Mouse (Mus musculus) forebrain, embryonic 16.5 days (tissue): ENCODE measurements at regions not wholly inside any gene's neighbourhood (a gene's known extent, or its start where the extent isn't known, plus 50 kb on each side); places are given as distances from the start of the nearest gene placed in this dataset.

Source experiments
- ATAC-seq: fragments of 200-750 bp; cut with Nextera tagmentation; 2 replicates; pipeline ENCODE4 v1.8.0; 2017; ENCODE audit warnings: mild to moderate bottlenecking, moderate library complexity
- H3K27ac ChIP-seq: fragments of 300-500 bp; sonication (generic); 2 replicates; pipeline ENCODE4 v1.5.1; 2014; ENCODE audit warnings: low read length, control low read depth
- H3K27me3 ChIP-seq: fragments of 300-500 bp; sonication (generic); replicated peaks from 2 replicates; pipeline ENCODE4 v1.6.1; 2014; ENCODE audit warnings: low read length; ENCODE audit not compliant: control insufficient read depth, insufficient read depth
- H3K36me3 ChIP-seq: fragments of 300-500 bp; sonication (generic); 2 replicates; pipeline ENCODE4 v1.6.1; 2014; ENCODE audit not compliant: control insufficient read depth, insufficient read depth
- H3K4me1 ChIP-seq: fragments of 300-500 bp; sonication (generic); replicated peaks from 2 replicates; pipeline ENCODE4 v1.6.1; 2014; ENCODE audit warnings: low read length; ENCODE audit not compliant: control insufficient read depth, insufficient read depth
- H3K4me2 ChIP-seq: fragments of 300-500 bp; sonication (generic); 2 replicates; pipeline ENCODE4 v1.6.1; 2014; ENCODE audit warnings: mild to moderate bottlenecking, low read length, control low read depth
- H3K4me3 ChIP-seq: fragments of 300-500 bp; sonication (generic); replicated peaks from 2 replicates; pipeline ENCODE4 v1.5.1; 2014; ENCODE audit warnings: mild to moderate bottlenecking, low read length, control low read depth
- H3K9ac ChIP-seq: fragments of 300-500 bp; sonication (generic); replicated peaks from 2 replicates; pipeline ENCODE4 v1.6.1; 2014; ENCODE audit warnings: low read depth, low read length, control low read depth
- H3K9me3 ChIP-seq: fragments of 300-500 bp; sonication (generic); 2 replicates; pipeline ENCODE4 v1.6.1; 2016; ENCODE audit warnings: low read length; ENCODE audit not compliant: control insufficient read depth
- WGBS: fragments of 180-500 bp; shearing (Covaris S2); extraction: QIAGEN DNeasy Blood & Tissue Kit; methylation state at CpG from one replicate; pipeline ENCODE4 v1.1.7; 2014; 5-methylcytosine and 5-hydroxymethylcytosine counted together

- Histone ChIP-seq H3K4me2 (peak overlapping the region; percentile 49), H3K27me3 (no peaks in the 10 kb centered on the region), H3K4me3 (peak overlapping the region; percentile 33), H3K9ac (peak overlapping the region; percentile 35), H3K4me1 (peaks cover 6% of the 10 kb centered on the region; the same call in 1 of the 2 replicates), H3K36me3 (no peaks in the 10 kb centered on the region), H3K9me3 (no peaks in the 10 kb centered on the region), H3K27ac (peak overlapping the region; percentile 1; the same call in 1 of the 2 replicates)
- ATAC-seq: peak; percentile 96
- 6% methylated on average over 10 of the region's 10 CpGs for WGBS
These were observed 917.5 kb downstream of the Olfm4 start for GRCm38 (mm10) chr14:80901346-80901745.

GRCm38 (mm10) chr14:80901759-80902163 is 917.9 kb downstream of the Olfm4 start:
- Histone ChIP-seq H3K36me3 (no peaks in the 10 kb centered on the region), H3K4me3 (peak overlapping the region; percentile 33), H3K9me3 (no peaks in the 10 kb centered on the region), H3K27ac (peak overlapping the region; percentile 1; the same call in 1 of the 2 replicates), H3K4me2 (peak overlapping the region; percentile 49), H3K9ac (peak overlapping the region; percentile 35), H3K27me3 (no peaks in the 10 kb centered on the region), H3K4me1 (peaks cover 6% of the 10 kb centered on the region; the same call in 1 of the 2 replicates)
- ATAC-seq: peak; percentile 76
- WGBS: 22% methylated on average over 9 of the region's 9 CpGs

- no peaks in the 10 kb centered on the region for H3K4me1 ChIP-seq
- no peak overlapping the region for H3K9ac ChIP-seq
- H3K27me3 ChIP-seq: no peaks in the 10 kb centered on the region
- H3K4me2 ChIP-seq: no peak overlapping the region
- no peak for ATAC-seq
- H3K4me3 ChIP-seq: no peak overlapping the region
- H3K27ac ChIP-seq: no peak overlapping the region
- no peaks in the 10 kb centered on the region for H3K9me3 ChIP-seq
- WGBS: 86% methylated on average over 3 of the region's 3 CpGs
- H3K36me3 ChIP-seq: no peaks in the 10 kb centered on the region
These were observed 932.1 kb downstream of the Olfm4 start for GRCm38 (mm10) chr14:80916031-80916430.

GRCm38 (mm10) chr14:80923732-80924131 is 939.9 kb downstream of the Olfm4 start:
- WGBS: 25% methylated on average over 2 of the region's 2 CpGs
- H3K4me1 ChIP-seq: no peaks in the 10 kb centered on the region
- H3K9me3 ChIP-seq: no peaks in the 10 kb centered on the region
- H3K27ac ChIP-seq: no peak overlapping the region
- H3K9ac ChIP-seq: no peak overlapping the region
- H3K4me3 ChIP-seq: no peak overlapping the region
- no peak overlapping the region for H3K4me2 ChIP-seq
- peak; percentile 62; the same call in 1 of the 2 replicates for ATAC-seq
- H3K36me3 ChIP-seq: no peaks in the 10 kb centered on the region
- no peaks in the 10 kb centered on the region for H3K27me3 ChIP-seq

- H3K9me3 ChIP-seq: no peaks in the 10 kb centered on the region
- no peak overlapping the region for H3K27ac ChIP-seq
- 54% methylated on average over 2 of the region's 2 CpGs for WGBS
These were observed 976.1 kb downstream of the Olfm4 start for GRCm38 (mm10) chr14:80959966-80960365.

GRCm38 (mm10) chr14:80975795-80976194 is 991.9 kb downstream of the Olfm4 start:
- Histone ChIP-seq H3K4me3 (no peak overlapping the region), H3K27ac (no peak overlapping the region), H3K4me2 (no peak overlapping the region), H3K36me3 (no peaks in the 10 kb centered on the region), H3K9me3 (no peaks in the 10 kb centered on the region), H3K4me1 (no peaks in the 10 kb centered on the region), H3K27me3 (no peaks in the 10 kb centered on the region), H3K9ac (no peak overlapping the region)
- WGBS: 58% methylated on average over 4 of the region's 4 CpGs
- no peak for ATAC-seq

More at GRCm38 (mm10) chr14:80959966-80960365, 976.1 kb downstream of the Olfm4 start:
- Histone ChIP-seq H3K36me3 (no peaks in the 10 kb centered on the region), H3K27me3 (no peaks in the 10 kb centered on the region), H3K4me1 (no peaks in the 10 kb centered on the region), H3K9ac (no peak overlapping the region), H3K4me2 (no peak overlapping the region), H3K4me3 (no peak overlapping the region)
- ATAC-seq: no peak

- Histone ChIP-seq H3K4me2 (no peak overlapping the region), H3K4me1 (no peaks in the 10 kb centered on the region), H3K9me3 (no peaks in the 10 kb centered on the region), H3K27me3 (no peaks in the 10 kb centered on the region), H3K27ac (no peak overlapping the region), H3K4me3 (no peak overlapping the region), H3K36me3 (no peaks in the 10 kb centered on the region), H3K9ac (no peak overlapping the region)
- WGBS: 28% methylated on average over 5 of the region's 5 CpGs
- ATAC-seq: no peak
These were observed 992.8 kb downstream of the Olfm4 start for GRCm38 (mm10) chr14:80976662-80977061.

- no peak overlapping the region for H3K9ac ChIP-seq
- no peak for ATAC-seq
These were observed 995.6 kb downstream of the Olfm4 start for GRCm38 (mm10) chr14:80979475-80979874.

GRCm38 (mm10) chr14:80990192-80990591 is 1006.3 kb downstream of the Olfm4 start:
- WGBS: 50% methylated on average over 3 of the region's 3 CpGs
- Histone ChIP-seq H3K36me3 (no peaks in the 10 kb centered on the region), H3K4me2 (no peak overlapping the region), H3K4me1 (no peaks in the 10 kb centered on the region), H3K9ac (no peak overlapping the region), H3K27me3 (no peaks in the 10 kb centered on the region), H3K9me3 (no peaks in the 10 kb centered on the region), H3K4me3 (no peak overlapping the region), H3K27ac (no peak overlapping the region)
- peak; percentile 28; the same call in 1 of the 2 replicates for ATAC-seq

More at GRCm38 (mm10) chr14:80979475-80979874, 995.6 kb downstream of the Olfm4 start:
- no peaks in the 10 kb centered on the region for H3K4me1 ChIP-seq
- no peaks in the 10 kb centered on the region for H3K36me3 ChIP-seq
- H3K4me3 ChIP-seq: no peak overlapping the region
- no peak overlapping the region for H3K4me2 ChIP-seq
- WGBS: 62% methylated on average over 5 of the region's 5 CpGs
- H3K27ac ChIP-seq: no peak overlapping the region
- no peaks in the 10 kb centered on the region for H3K27me3 ChIP-seq
- H3K9me3 ChIP-seq: no peaks in the 10 kb centered on the region
